Mouse (Mus musculus): ENCODE results near the gene Lrrc56.

Gene Lrrc56

DNA sequence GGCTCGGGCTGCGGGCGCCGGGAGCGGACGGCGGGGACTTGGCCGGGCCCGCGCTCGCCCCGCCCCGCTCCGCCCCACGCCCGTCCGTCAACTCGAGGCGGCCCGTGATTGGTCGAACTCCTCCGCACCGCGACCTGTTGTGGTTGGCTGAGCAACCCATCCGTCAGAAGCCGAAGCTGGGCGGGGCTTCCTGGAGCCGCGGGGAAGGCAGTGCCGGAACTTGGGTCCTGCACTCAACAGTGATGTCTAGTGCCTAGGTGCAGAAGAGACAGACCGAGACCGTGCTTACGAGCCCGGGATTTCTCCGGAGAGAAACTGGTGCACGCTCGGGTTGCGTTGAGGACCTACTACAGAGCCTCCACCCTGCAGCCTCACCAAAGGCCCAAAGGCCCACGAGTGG lies at the start of gene Lrrc56, which contains the start of gene Hras:
Lrrc56 (plus strand) TSS at position 210 of the 400 bp plus-strand sequence.
Hras (minus strand) TSS at position 58 of the 400 bp plus-strand sequence.
- DNase-seq: peak; percentile 97

DNA sequence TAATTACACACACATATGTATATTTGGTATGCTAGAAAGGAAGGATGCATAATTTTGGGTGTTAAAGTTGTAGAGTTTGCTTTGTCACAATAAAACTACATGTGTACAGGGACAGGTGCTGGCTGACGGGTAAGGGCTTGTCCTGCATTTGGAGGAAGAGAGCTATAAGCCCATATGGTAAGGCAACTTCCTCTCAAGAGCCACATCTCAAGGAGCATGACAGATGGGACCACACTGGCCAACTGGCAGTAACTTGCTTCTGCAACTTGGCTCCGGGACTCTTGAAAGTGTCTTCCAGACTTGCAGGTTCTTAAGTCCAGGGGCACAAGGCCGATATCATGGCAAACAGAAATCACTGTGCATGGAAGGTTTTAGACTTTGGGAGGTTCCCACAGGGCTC lies 49.3 kb upstream of the Lrrc56 start:
- DNase-seq: no peak

DNA sequence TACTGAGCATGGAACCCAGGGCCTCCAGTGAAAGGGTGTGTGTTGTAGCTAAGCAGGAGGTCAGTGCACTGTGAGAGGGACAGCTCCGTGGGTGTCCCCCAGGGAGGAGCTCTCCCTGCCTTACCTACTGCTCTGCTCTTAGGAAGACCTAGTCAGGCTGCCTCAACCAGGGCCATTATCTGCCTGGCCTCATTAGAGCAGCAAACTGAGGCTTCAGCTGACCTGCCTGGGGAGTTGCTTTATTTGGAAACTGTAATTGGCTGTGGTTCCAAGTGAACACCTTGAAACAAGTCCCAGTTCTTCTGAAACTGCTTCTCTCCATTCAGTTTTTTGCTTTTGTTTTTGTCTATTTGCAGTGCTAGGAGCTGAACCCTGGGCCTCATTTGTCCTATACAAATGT lies 48.6 kb upstream of the Lrrc56 start:
- no peak for DNase-seq

DNA sequence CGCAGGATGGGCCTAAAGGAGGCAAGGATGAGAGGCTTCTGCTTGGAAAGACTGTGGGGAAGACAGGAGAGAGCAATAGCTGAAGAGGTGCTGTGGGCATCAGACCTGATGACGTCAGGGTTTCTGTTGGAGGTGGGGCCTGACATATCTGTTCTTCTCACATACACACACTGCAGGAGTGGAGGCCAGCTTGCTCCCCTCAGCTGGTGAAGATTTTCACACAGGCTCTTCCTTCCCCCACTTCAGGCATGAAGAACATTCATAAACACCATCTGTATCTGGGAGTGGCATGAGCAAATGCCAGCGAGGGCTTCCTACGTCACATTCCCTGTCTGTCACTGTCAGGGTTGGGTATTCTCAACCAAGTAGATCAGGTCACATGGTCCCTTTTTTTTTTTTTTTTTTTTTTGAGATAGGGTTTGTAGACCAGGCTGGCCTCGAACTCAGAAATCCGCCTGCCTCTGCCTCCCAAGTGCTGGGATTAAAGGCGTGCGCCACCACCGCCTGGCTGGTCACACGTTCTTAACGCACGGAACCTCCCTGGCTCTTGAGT lies 47.8 kb upstream of the Lrrc56 start:
- no peak for DNase-seq

DNA sequence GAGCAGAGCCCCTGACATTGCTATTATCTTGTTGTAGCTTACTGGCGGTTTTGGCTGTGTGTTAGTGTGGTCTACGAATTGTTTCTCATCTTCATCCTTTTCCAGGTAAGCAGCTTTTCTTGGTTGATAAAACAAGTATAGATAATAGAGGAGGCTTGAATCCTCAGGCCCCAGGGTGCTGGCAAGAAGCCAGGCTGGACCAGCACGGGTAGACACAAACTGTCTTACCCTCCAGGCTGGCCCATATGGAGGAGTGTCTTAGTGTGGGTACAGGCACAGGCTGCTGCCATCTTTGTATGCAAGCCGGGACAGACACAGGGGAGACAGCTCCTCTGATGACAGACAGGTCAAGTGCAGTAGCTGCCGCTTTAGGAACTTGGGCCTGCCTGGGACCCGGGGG lies 46.9 kb upstream of the Lrrc56 start:
- no peak for DNase-seq

DNA sequence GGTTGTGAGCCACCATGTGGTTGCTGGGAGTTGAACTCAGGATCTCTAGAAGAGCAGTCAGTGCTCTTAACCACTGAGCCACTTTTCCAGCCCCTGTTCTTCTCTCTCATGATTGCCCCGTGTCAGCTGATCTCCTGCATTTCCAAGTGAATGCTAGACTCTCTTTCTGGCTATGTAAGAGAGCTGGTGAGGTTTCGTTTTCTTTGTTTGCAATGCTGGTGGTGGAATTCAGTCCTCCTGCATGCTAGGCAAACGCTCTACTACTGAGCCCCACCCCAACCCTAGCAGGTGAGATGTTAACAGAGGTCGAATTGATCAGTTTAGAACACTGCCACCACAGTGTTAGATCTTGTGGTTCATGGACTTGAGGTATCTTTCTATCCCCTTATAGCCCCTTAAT lies 45.3 kb upstream of the Lrrc56 start:
- no peak for DNase-seq

DNA sequence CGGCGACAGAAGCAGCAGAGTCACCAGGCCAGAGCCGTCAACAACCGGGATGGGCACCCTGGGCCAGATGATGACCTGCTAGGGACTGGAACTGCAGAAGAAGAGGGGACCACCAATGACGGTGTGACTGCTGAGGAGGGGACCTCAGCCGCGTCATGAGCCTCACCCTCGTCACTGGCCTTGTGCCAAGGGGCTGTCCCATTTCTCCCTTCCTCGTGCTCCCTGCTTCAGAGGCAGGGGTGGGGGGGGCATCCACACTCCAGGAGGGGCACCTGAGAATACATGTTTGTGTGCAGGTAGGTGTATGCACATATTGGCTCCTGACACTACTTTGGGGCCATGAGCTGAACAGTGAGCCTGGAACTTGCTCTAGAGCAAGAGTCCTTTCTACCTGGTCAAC lies 38.6 kb upstream of the Lrrc56 start:
- DNase-seq: no peak

DNA sequence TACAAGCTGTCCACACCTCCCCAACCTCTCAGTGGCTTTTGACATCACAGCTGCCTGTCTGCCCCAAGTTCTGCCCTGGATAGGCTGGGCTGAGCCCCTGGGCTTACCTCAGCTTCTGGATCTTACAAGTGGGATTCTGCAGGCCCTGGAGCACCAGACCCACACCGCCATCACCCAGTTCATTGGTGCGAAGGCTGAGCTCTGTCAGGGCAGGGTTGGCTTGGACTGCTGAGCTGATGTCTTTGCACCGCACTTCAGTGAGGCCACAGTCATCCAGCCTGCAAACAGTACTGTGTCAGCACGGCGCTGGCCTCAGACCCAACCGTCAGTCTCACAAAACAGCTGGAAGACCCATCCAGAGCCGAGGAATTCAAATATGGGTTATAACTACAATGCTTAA lies 29.6 kb upstream of the Lrrc56 start:
- no peak for DNase-seq

DNA sequence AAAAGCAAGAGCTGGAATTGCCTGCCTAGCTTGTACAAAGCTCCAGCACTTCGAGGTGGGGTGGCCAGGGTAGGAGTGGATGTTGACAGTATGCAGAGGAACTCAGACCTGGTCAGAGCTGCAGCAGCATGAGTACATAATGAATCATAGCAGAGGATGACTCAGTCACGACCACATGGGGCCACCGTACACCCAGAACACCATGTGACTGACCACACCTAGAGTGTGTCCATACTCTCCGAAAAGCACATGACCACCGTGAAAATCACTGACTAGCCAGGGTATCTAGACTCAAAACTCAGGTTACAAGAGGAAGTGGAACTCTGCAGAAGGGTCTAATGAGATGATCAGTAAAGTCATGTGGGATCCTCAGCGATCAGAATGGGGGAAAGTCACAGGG lies 29.1 kb upstream of the Lrrc56 start:
- no peak for DNase-seq

DNA sequence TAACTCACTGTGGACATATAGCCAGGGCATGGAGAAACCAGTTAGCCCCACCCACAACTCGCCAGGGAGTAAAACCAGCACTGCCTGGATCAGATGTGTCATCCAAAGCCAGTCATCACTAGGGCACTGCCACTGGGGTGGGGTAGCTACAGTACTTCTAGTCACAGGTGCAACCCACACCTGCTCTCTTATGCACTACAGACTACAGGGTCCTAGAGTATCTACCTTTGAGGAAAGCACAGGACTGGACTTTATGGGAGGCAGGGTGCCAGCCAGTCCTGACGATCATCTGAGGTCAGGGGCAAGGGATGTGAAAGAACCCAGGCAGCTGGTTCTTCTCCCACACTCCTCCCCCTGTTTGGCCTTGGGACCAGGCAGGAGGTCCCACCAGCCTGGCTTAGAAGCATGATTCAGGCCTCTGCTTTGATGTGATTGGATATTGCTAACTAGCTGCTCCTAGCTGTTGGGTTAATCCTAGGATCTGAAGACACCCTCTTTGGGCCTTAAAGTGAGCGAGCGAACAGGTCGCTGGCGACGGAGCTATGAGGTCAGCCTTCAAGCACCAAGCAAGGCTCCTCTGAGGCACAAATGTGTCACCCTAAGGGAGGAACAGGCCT lies 25.9 kb upstream of the Lrrc56 start:
- DNase-seq: no peak

DNA sequence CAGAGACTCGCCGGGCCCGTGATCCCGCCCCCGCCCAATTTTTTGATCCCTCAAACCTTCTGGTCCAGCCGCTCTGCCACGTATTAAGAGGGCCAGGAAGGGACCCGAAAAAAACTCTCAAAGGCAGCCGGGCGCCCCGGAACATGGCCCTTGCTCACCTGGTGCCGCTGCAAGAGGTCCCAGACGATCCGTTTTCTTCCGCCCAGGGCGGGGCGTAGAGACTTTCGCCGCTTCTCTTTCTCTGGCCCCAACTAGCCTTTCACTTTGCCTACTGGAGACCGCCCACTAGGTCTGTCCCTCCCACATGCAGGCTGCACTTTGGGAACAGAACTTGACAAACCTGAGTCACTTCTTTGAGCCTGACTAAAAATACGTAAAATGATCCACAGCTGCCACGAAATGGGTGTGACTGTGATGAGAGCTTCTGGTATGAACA lies 25.4 kb upstream of the Lrrc56 start:
- DNase-seq: no peak

DNA sequence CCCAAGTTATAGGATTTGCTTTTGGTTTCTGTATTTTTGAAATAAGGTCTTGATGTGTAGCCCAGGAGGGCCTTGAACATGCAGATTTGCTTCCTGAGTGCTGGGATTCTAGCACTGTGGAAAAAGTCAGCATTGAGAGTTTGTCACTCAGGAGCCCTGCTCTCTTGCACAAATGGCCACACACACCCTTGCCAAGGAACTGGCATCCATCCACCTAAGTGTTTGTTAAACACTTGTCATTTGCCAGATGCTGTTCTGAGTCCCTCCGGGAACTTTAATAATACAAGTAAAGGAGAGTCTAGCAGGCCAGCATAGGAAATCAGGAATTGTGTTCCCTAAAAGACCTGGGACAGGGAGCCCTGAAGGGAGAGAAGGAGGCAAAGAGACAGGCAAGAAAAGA lies 24.7 kb upstream of the Lrrc56 start:
- no peak for DNase-seq

DNA sequence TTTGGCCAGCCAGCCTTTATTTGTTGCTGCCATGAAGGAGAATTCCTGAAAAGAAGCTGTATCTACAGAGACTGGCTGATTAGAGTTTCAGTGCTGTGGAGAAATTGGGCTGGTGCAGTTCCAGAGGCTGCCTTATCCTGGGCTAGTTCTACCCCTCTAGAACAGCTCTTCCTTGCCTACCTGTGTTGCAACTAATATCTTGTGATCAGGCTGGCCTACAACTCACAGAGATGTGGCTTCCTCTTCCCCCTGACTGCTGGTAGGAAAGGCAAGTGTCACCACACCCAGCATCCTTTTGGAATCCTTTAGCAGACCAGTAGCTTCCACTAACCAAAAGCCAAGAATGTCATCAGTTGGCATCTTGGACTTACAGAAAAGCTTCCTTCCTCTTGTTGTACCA lies 24.1 kb upstream of the Lrrc56 start:
- DNase-seq: no peak

DNA sequence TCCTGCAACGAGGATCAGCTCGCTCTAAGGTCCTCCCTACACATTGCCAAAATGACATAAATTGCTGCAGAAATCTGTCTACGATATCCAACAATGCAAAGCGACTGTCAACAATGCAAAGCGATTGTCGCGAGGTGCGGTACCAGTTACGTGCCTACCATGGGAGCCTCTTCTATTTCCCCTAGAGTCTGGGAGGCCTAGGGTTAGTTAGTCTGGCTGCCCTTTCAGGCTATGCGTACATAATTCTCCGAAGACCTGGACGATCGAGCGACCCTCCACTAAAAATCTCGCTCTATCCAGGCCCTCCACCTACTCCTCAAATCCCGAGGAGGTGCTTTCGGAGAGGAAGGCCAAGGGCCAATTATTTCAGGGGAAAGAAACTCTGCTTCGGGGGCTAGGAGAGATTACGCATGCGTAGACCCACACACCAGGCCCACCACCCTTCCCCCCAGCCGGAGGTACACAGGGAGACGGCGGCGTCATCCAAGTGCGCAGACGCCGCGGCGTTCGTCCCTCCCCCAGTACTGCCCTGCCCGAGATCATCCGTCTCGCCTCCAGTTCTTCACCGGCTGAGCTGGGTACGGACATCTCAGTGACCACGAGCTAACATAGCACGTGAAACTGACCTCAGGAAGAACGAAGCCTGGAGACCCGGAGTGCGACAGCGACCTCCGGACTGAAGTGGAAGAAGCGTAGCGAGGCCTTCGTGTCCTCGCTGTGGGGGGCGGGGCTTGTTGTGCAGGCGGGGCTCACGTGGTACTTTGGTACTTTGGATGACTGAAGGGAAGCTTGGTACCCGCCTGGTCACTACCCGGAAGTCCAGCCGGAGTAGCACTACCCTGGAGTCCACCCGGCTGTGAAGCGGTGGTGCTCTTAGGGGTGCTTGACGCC lies 21.6 kb upstream of the Lrrc56 start, which contains the start of gene Rnh1:
Rnh1 (minus strand) TSS at position 742 of the 891 bp plus-strand sequence.
- peak; percentile 96 for DNase-seq

DNA sequence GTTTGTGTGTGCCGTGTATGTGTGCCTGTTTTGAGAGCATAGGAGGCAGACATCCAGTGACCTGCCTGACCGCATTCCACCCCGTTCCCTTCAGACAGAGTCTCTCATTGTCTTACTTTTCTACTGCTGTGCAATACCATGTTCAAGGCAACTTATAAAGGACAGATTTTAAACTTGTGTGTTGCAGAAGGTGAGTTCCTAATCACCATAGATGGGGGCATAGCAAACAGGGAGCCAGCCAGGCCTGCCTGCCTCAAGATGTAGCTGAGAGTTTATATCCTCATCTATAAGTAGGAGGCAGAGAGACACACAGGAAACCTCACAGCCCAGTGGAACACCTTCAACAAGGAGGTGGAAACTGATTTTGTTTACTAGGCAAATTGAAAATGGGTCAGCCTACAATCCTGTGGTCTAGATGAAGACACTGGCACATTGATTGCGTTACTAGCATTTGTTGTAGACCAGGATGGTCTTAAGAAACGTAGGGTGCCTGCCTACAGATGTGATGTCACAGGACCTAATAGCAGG lies 20.6 kb upstream of the Lrrc56 start:
- no peak for DNase-seq

DNA sequence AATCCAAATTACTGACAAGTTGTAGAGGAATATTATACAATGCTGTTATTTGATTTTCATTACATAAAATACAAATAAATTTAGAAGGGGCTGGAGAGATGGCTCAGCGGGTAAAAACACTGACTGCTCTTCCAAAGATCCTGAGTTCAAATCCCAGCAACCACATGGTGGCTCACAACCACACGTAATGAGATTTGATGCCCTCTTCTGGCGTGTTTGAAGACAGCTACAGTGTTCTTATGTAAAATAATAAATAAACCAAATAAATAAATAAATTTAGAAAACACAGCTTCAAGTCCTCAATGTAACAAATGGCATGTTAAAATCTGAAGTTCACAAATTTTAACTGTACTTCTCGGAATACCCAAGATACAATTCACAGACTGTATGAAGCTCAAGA lies 18.9 kb upstream of the Lrrc56 start:
- DNase-seq: no peak

DNA sequence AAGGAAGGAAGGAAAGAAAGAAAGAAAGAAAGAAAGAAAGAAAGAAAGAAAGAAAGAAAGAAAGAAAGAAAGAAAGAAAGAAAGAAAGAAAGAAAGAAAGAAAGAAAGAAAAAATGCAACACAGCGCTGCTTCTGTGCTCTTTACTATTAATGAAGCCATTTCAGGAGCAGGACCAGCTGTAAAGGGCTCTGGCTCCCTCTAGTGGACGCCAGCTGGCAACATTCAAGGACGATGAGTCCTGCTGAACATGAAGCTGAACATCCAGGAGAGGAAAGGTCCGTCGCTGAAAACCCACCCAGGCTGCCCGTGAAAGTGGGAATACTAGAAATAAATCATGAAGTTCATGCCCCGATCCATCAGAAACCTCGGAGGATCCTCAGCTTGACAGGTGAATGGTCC lies 17.8 kb upstream of the Lrrc56 start:
- DNase-seq: peak; percentile 84

DNA sequence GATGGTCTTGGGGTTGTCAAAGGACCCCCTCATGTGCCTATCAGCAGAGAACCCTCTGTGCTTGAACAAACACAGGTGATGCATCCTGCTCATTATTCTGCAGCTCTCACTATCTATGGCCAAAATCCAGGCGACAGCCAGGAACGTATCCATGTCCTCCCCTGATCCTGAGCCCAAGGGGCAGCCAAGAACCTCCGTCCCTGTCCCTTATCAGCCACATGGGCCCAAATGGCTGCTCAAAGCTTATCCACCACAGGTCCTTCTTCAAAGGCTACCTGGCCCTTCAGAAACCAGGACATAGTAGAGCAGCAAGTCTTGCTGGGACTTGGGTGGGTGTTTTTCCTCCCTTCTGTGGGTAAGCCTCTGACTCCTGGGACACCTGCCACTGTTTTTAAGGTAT lies 5.8 kb upstream of the Lrrc56 start:
- DNase-seq: no peak

DNA sequence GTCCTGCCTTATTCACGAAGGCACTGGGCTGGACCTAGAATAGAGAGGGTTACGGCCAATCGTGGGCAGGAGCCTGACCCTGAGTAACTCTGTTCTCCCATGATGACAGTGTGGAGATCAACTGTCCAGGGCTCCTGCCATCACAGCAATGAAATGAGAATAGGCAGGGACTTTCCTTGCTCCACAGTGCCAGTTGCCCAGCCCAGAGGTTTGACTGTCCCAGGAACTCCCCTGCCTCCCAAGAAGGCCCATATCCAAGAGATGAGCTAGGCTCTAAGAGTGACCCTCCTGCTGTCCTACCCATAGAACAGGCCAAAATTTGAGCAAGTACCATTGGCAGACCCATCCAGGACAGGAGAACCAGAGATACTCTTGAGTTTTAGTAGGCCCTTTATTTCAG lies 5.2 kb upstream of the Lrrc56 start:
- no peak for DNase-seq

DNA sequence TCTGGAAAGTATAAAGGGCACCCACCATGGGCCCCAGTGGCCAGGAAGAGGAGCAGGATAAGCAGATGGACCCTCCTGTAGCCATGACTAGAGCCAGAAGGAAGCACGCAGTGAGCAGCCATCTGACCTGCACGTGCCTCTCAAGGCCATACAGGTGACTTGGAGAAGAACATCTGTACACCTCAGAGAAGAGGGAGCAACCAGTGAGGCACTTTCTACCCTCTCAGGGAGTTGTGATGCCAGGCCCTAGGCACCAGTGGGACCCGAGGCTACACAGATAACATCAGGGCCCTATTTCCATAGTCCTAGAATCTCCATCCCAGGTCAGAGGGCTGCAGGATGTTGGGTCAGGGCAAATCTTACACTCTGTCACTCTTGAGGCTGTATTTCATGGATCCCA lies 3.7 kb upstream of the Lrrc56 start:
- DNase-seq: no peak

DNA sequence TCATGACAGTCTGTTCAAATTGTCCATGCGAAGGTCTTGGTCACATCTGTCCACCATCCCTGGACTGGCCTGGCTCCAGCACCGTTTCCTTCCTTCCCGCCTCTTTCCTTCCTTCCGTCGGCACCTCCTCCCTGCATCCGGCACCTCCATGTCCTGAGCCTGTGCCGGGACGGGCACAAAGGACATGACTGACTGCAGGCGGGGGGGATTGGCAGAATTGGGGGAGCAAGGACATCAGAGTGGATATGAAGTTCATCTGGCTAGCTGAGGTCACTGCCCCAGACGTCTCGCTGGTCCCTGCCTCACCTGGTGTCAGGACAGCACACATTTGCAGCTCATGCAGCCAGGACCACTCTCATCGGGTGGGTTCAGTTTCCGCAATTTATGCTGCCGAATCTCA lies 2.9 kb upstream of the Lrrc56 start:
- no peak for DNase-seq

DNA sequence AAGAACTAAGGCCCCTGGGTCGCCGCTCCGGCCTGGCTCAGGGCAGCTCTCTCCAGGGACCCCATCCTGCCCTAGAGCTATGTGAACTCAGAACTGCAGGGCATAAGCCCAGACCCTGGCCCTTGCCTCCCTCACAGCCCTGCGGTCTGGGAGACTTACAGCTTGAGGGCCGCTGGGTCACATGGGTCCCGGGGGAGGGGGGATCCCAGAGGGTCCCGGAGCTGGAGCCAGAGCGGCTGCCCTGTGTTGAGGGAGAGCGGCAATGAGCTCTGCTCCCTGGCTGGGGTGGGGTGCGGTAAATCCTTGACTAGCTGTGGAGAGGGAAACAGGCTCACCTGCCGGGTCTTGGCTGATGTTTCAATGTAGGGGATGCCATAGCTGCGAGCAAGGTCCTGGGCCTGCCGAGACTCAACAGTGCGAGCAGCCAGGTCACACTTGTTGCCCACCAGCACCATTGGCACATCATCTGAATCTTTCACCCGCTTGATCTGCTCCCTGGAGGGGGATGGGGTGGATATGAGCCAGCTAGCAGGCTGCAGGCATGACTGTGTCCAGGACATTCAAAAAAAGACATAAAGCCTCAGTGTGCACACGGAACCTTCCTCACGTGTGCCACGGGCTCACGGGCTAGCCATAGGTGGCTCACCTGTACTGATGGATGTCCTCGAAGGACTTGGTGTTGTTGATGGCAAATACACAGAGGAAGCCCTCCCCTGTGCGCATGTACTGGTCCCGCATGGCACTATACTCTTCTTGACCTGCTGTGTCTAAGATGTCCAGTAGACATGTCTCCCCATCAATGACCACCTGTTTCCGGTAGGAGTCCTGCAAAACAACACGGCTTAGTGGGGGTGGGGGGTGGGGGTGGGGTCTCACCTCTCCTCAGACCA lies 1.9 kb upstream of the Lrrc56 start:
- DNase-seq: no peak
